Mouse (Mus musculus) left cerebral cortex, adult 8-10 months (tissue): ENCODE measurements around the gene Plin1. TPM values are rescaled to one million over a fixed set of nuclear protein-coding genes. Genes with fewer than 3 reads are reported as not detected.

Experiments
- DNase-seq, 2 experiments: peaks; one replicate each; pipeline ENCODE4 v3.0.0; 2022; ENCODE audit warnings: low spot score in 2 of 2
- total RNA-seq, 4 experiments: library from RNA; stranded (reverse); gene quantifications; 2 replicates each; pipeline ENCODE4 v1.2.4; 2022

Plin1 gene
- total RNA-seq: under 1 TPM in 3 of 4 experiments, not detected in 1; 0.18 to 0.23 (median 0.23) TPM

GRCm38 (mm10) chr7:79732622-79733021, at the start of gene Plin1:
TSS of gene Plin1 (minus strand) at chr7:79732903.
- DNase-seq: no peak

- no peak for DNase-seq
Observed at GRCm38 (mm10) chr7:79782516-79782855, 49.8 kb upstream of the Plin1 start.

DNA sequence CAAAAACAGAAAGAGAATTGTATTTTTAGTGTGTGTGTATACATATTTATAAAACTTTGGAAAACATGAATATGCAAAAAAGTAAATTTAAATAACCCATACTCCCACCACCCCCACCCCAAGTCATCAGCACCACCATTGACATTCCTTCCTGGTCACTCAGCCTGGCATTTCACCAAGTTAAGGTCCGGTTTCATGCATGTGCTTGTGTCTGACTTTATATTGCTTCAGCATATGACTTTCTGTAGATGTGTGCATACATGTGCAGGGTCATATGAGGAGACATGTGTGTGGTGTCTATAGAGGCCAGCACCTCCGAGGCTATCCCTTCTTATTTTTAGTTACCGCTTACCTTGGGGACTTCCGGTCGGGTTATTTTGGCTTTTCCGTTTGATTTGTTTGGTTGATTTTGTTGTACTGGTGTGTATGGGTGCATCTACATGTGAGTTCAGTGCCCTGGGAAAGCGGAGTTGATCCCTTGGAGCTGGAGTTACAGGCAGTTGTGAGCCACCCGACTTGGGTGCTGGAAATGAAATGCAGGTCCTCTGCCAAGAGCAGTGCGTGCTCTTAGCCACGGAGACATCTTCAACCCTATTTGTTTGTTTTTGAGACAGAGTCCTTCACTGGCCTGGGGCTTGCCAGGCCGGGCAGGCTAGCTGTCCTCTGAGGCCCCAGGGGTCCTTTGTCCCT, 49.3 kb upstream of the Plin1 start:
- DNase-seq: no peak

GRCm38 (mm10) chr7:79780647-79781626, 48.2 kb upstream of the Plin1 start:
- peak; percentile 31 to 55 for DNase-seq

DNA sequence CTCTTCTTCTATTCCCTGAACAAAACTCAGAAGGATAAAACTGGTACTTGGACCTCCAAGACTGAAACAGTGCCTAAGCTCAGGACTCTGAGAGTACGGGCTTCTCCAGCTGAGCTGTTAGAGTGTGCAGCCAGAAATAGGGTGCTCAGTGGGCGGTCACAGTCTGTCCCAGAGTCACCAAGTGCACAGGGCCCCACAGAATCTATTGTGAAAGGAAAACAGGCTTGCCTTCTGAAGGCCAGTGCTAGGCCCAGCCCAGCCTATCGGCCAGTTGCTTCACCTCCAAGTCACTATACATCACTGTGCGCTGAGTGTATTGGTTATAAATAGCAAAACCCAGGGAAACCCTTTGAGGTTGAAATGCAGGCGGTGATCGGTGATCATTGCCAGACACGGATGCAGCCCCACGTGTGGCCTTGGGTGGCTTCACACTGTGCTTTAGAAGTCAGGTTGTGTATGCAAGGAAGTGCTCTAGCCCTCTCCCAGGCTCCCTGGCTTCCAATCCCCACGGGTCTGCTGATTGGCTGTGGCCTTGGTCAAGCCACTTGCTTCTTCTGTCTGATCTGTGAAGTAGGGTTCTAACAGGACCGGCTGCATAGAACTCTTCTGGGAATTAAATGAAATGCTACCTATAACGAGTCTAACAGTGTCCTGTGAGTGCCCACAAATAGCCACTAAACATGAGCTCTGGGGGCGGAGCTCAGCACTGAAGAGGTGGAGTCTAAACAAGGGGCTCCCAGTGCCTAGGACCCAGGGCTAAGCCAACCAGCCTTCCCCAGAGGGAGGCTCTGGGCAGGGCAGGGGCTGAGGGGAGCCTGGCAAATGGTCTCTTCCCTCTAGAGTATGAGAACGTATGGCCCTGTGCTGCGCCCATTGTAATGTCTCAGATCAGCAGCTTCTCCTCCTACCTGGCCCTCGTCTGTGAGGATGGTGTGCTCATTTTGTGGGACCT, 39.1 kb upstream of the Plin1 start:
- DNase-seq: peak in 1 of 2 experiments; percentile 42

- DNase-seq: no peak
Observed at GRCm38 (mm10) chr7:79769664-79770063, 37.0 kb upstream of the Plin1 start.

DNA sequence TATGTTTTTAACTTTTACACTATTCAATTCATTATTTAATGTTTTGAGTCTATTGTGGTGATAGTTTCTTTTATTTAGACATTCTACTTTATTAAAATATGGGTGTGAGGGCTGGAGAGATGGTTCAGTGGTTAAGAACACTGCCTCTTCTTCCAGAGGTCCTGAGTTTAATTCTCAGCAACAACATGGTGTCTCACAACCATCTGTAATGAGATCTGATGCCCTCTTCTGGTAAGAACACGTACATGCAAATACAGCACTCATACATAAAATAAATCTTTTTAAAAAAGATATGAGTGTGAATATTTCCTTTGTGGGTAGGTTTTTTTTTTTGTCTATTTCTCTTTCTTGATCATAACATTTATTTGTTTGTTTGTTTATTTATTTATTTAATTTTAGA, 33.3 kb upstream of the Plin1 start:
- no peak for DNase-seq

- no peak for DNase-seq
Observed at GRCm38 (mm10) chr7:79762106-79762505, 29.4 kb upstream of the Plin1 start.

DNA sequence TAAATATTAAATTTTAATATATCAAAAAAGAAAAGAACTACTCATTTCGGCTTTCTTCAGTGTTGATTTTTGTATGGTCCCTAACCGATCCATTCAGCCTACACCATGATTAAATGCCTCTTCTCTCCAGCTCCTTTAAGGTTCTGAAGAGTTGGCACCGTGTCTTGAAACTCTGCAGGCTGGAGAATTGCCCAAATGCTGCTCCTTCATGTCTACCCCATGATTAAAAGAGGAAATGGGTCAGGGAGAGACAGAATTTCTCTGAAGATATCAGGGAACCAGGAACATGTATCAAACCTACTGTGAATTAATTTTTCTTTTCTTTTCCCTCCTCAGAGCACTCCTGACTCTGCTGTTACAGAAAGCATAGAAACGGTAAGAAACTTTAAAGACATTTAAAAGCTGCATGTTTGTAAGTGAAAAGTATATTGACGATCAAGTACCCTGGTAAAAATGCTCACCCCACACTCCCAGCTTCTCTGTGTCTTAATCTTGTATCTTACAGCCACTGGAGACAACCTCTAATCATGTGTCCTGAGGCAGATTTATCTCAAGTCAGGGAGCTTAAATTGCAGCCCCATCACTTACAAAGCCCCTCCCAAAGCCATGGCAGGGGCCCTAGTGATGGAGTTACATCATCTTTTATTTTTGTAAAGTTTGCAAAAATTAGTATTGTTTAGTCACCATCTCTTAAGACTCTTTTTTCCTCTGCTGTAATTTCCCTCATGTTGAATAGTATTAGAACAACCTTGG, 28.6 kb upstream of the Plin1 start:
- no peak for DNase-seq

DNA sequence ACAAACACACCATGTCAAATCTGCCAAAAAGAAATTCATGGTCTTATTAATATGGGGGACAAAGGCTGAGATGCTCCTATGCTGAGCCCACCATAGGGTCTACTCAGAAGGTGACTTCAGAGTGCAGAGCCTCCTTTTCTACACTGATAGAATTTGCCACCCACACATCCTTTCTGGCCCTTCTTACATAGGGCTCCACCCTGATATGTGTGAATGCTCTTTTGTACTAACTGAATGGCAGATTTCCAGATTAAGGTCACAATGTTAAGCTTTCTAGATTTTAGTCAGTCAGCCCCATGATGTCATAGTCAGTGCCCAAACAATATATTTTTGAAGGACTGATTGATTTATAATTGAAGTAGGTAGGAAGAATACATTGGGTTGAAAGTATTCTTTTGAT, 27.1 kb upstream of the Plin1 start:
- no peak for DNase-seq

- DNase-seq: no peak
Observed at GRCm38 (mm10) chr7:79758176-79758575, 25.5 kb upstream of the Plin1 start.

DNA sequence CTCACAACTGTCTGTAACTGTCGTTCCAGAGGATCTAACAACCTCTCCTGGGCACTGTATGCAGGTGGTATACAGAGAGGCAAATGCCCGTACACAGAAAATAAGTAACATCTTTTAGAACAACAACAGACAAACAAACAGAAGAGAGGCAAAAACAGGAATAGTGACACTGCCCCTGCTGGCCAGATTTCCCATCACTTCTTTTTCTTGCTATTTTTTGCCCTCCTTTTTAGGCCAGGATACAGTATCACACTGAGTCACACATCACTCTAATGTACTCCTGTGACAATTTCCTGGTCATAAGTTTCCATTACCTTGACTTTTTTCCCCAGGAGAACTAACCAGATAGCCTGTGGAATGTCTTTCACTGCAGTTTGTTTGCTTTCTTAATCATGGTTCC, 23.6 kb upstream of the Plin1 start:
- DNase-seq: no peak

DNA sequence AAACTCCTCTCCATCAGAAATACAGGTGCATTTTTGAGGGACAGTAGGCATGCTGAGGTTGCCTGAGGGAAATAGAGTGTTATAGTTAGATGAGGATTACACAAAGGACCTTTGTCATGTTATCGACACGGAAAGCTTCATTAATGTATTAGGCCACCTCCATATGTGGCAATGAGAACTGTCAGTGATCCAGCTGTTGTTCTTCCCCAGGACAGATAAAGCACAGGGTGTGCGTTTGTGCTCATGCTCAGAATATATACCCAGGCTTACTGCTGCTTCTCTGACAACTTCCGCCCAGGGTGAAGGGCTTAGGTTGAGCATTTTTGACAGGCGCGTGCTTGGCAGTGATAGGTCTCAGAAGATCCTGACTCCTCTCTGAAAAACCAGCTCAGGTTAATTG, 16.8 kb upstream of the Plin1 start:
- DNase-seq: no peak

DNA sequence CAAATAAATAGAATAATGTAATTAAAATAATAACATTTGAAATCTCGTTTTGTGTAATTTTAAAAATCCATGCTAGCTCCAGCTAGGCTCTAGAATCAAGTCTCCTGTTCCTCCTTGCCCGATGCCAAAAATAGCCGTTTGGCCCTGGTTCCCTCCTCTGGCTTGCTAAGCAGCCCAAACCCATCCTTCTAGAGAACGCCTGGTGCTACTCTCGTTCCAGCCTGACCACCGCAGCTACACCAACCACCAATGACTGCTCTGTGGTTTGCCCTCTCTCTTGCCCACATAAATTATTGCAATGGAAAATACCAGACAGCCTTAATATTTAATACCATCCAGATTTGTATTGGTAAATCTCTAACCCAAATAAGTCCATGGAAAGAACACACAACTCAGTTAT, 15.0 kb upstream of the Plin1 start:
- DNase-seq: no peak

GRCm38 (mm10) chr7:79744585-79744984, 11.9 kb upstream of the Plin1 start:
- DNase-seq: no peak

GRCm38 (mm10) chr7:79744051-79744450, 11.3 kb upstream of the Plin1 start:
- DNase-seq: no peak

- peak; percentile 48 to 79 for DNase-seq
Observed at GRCm38 (mm10) chr7:79742659-79743536, 10.2 kb upstream of the Plin1 start, which contains the start of the genes Pex11a and Wdr93. TSS of gene Pex11a (minus strand) at chr7:79743131. TSS of gene Wdr93 (plus strand) at chr7:79743163.

DNA sequence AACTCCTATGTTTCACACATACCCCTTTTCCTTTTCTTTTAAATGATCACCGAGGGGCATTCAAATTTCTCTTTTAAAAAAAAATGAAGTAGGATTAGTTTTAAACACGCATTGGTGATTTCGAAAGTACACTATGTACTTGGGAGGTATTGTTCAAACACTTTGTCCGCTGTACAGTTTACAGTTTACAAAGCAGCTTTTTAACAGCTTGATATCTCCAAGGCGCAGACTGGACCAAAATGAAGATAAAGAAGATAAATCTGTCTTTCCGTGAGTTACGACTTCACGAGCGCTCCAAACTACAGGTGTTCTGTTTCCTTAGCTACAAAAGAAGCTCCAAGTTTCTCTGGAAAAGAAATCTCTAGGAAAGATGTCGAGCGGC, 9.6 kb upstream of the Plin1 start:
- no peak for DNase-seq

- no peak for DNase-seq
Observed at GRCm38 (mm10) chr7:79740279-79740678, 7.6 kb upstream of the Plin1 start.

DNA sequence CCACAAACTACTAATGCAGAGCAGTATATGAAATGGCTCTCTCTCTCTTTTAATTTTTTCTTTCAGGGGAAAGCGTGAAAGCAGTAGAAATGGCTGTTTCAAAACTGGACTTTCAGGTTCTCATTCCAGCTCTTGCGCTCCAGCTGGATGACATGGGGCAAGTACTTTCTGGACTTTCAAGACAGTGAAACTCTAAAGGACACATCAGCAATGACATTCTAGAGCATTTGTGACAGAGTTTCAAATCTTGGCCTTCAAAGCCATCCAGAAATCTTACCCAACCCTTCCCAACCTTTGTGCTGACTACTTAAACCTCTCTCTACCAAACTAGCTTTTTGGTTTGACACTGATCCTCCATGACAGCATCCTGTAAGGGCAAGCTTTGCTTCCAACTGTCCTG, 6.2 kb upstream of the Plin1 start:
- DNase-seq: no peak
